Mouse (Mus musculus) gastrocnemius, postnatal 10 days (tissue): ENCODE results near the gene Vmn1r113. TPM values are rescaled to one million over a fixed set of nuclear protein-coding genes. Genes with fewer than 3 reads are reported as not detected.
"Not testable (repeated sequence)": the region's sequence is repeated elsewhere in the genome, so short reads cannot be mapped to it uniquely, and the experiment has no call there.

Experiments used
- DNase-seq: peaks from one replicate; pipeline ENCODE4 v3.0.0; 2021; ENCODE audit warnings: mixed read lengths
- long read RNA-seq, 2 experiments: library from polyadenylated mRNA; stranded (forward); transcript quantifications; one replicate each; pipeline ENCODE4 v2.0.0; 2021
- total RNA-seq, 2 experiments: library from RNA; stranded (reverse); gene quantifications; 2 replicates each; pipeline ENCODE4 v1.2.3; 2021

Gene Vmn1r113
- not detected for total RNA-seq
- long read RNA-seq, experiment 1 = 0 reads
- long read RNA-seq, experiment 2 = 0 reads

DNA sequence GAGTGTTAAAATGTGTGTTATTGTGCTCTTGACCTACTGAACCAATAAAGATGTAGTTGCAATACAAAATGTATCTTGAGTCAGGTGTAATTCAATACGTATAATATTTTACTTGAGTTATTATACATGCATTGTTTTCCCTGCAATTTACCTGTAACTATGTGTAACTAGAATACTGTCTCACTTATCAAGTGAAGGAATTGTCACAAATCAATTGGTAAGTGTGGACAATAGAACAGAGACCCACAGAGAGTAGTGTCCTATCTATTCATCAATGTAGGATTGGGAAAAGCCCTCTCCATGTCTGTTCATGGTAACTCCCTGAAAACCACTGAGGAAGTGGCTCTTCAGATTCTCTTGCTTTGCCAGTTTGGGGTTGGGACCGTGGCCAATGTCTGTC, at the start of gene Vmn1r113:
TSS of gene Vmn1r113 (plus strand) at position 301 of the 400 bp plus-strand sequence.
- DNase-seq = not testable (repeated sequence)

- DNase-seq = not testable (repeated sequence)
Observed at GRCm38 (mm10) chr7:20770885-20771284, 16.2 kb upstream of the Vmn1r113 start, which contains the start of gene Vmn1r112. Vmn1r112 (plus strand) TSS chr7:20771185.

DNA sequence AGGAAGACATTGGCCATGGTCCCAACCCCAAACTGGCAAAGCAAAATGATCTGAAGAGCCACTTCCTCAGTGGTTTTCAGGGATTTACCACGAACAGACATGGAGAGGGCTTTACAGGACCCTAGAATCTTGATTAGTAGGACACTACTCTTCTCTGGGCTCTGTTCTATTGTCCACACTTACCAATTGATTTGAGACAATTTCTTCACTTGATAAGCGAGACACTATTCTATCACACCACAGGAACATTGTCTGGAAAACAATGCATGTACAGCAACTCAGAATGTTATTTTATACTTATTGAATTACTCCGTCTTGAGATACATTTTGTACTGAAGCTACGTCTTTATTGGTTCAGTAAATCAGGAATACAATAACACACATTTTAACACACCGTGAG, 25.0 kb downstream of the Vmn1r113 start, which contains the start of gene Vmn1r114:
TSS of gene Vmn1r114 (minus strand) at position 101 of the 400 bp plus-strand sequence.
- DNase-seq = not testable (repeated sequence)

Other genes starting within 250 kb of the Vmn1r113 start
- gene Gm5726, start 241.5 kb upstream of the Vmn1r113 start, total RNA-seq = not detected
- gene Gm4141, start 211.0 kb upstream of the Vmn1r113 start, total RNA-seq = not detected
- not detected for gene Gm4513, start 188.3 kb upstream of the Vmn1r113 start, total RNA-seq
- gene Vmn1r107, start 118.4 kb upstream of the Vmn1r113 start, total RNA-seq = not detected
- gene Vmn1r111, start 84.1 kb upstream of the Vmn1r113 start, total RNA-seq = not detected
- gene Gm10668, start 56.7 kb upstream of the Vmn1r113 start, total RNA-seq = not detected
- not detected for gene Vmn1r112, start 16.1 kb upstream of the Vmn1r113 start, total RNA-seq
- gene Vmn1r114, start 24.9 kb downstream of the Vmn1r113 start, total RNA-seq = not detected
- gene Vmn1r115, start 57.7 kb downstream of the Vmn1r113 start, total RNA-seq = not detected
- gene Vmn1r116, start 85.0 kb downstream of the Vmn1r113 start, total RNA-seq = not detected
- not detected for gene Vmn1r117, start 96.8 kb downstream of the Vmn1r113 start, total RNA-seq
- gene Vmn1r118, start 125.1 kb downstream of the Vmn1r113 start, total RNA-seq = not detected
- not detected for gene Vmn1r119, start 225.2 kb downstream of the Vmn1r113 start, total RNA-seq